Mouse (Mus musculus): ENCODE measurements around the gene Nr1d1. TPM values are rescaled to one million over a fixed set of nuclear protein-coding genes. Genes with fewer than 3 reads are reported as not detected.

The Nr1d1 gene
- 1.6 and 1.7 TPM in 2 replicates for polyA plus RNA-seq (2016; fragmentation: Nextera tagmentation; extraction: Ambion mirVana)

- H3K9me3 ChIP-seq: no peaks in the 10 kb centered on the region
- no peaks in the 10 kb centered on the region for H3K27me3 ChIP-seq
- H3K4me1 ChIP-seq: peaks cover 45% of the 10 kb centered on the region
- ATAC-seq (ENCODE audit: insufficient number of reproducible peaks, insufficient read depth, low FRiP score, low TSS enrichment): no peak
- peak within 1 kb of the TSS; percentile 56 for H3K4me2 ChIP-seq (replicated peaks)
- peak within 1 kb of the TSS; percentile 38; the same call in 1 of the 2 replicates for H3K9ac ChIP-seq
- peaks cover 5% of the 10 kb centered on the region; the same call in 1 of the 2 replicates for H3K36me3 ChIP-seq
- H3K4me3 ChIP-seq: peak within 1 kb of the TSS; percentile 31
- peak within 1 kb of the TSS; percentile 87 for H3K27ac ChIP-seq
- whole genome bisulfite sequencing: 1% methylated on average over 22 of the region's 22 CpGs
Observed at GRCm38 (mm10) chr11:98774582-98775347, at the start of gene Nr1d1. Nr1d1 (minus strand) TSS chr11:98775333.

- no peak for ATAC-seq (ENCODE audit: insufficient number of reproducible peaks, insufficient read depth, low FRiP score, low TSS enrichment)
- Histone ChIP-seq H3K4me3 (no peak overlapping the region), H3K27me3 (no peaks in the 10 kb centered on the region), H3K27ac (no peak overlapping the region), H3K9me3 (no peaks in the 10 kb centered on the region), H3K4me2 (replicated peaks) (no peak overlapping the region), H3K9ac (no peak overlapping the region), H3K4me1 (no peaks in the 10 kb centered on the region), H3K36me3 (peaks cover 95% of the 10 kb centered on the region)
- WGBS: 94% methylated on average over 5 of the region's 5 CpGs
Observed at GRCm38 (mm10) chr11:98820968-98821367, 45.8 kb upstream of the Nr1d1 start.

GRCm38 (mm10) chr11:98816706-98817239 is 41.6 kb upstream of the Nr1d1 start:
- H3K4me2 ChIP-seq (replicated peaks): no peak overlapping the region
- H3K9ac ChIP-seq: no peak overlapping the region
- no peaks in the 10 kb centered on the region for H3K9me3 ChIP-seq
- no peak for ATAC-seq (ENCODE audit: insufficient number of reproducible peaks, insufficient read depth, low FRiP score, low TSS enrichment)
- H3K36me3 ChIP-seq: peaks cover 90% of the 10 kb centered on the region
- 94% methylated on average over 1 of the region's 1 CpGs for WGBS
- H3K4me3 ChIP-seq: no peak overlapping the region
- H3K27me3 ChIP-seq: no peaks in the 10 kb centered on the region
- no peak overlapping the region for H3K27ac ChIP-seq
- no peaks in the 10 kb centered on the region for H3K4me1 ChIP-seq

GRCm38 (mm10) chr11:98810686-98811085 is 35.6 kb upstream of the Nr1d1 start:
- no peaks in the 10 kb centered on the region for H3K9me3 ChIP-seq
- no peaks in the 10 kb centered on the region for H3K27me3 ChIP-seq
- 0 out of 2 replicates have a peak overlapping the region, but pooled peaks have one; percentile 95 for H3K27ac ChIP-seq
- H3K4me3 ChIP-seq: peak overlapping the region; percentile 73
- 64% methylated on average over 7 of the region's 7 CpGs for WGBS
- ATAC-seq (ENCODE audit: insufficient number of reproducible peaks, insufficient read depth, low FRiP score, low TSS enrichment): no peak
- peak overlapping the region; percentile 82 for H3K9ac ChIP-seq
- H3K4me2 ChIP-seq (replicated peaks): peak overlapping the region; percentile 75
- peaks cover 13% of the 10 kb centered on the region for H3K4me1 ChIP-seq
- peaks cover 59% of the 10 kb centered on the region for H3K36me3 ChIP-seq

GRCm38 (mm10) chr11:98809457-98810290 is 34.5 kb upstream of the Nr1d1 start:
- peaks cover 13% of the 10 kb centered on the region for H3K4me1 ChIP-seq
- peak overlapping the region; percentile 73 for H3K4me3 ChIP-seq
- H3K36me3 ChIP-seq: peaks cover 60% of the 10 kb centered on the region
- no peaks in the 10 kb centered on the region for H3K27me3 ChIP-seq
- H3K4me2 ChIP-seq (replicated peaks): peak overlapping the region; percentile 75
- peak overlapping the region; percentile 82 for H3K9ac ChIP-seq
- H3K9me3 ChIP-seq: no peaks in the 10 kb centered on the region
- ATAC-seq (ENCODE audit: insufficient number of reproducible peaks, insufficient read depth, low FRiP score, low TSS enrichment): peak; percentile 98
- under 1% methylated on average over 84 of the region's 84 CpGs for whole genome bisulfite sequencing
- H3K27ac ChIP-seq: peak overlapping the region; percentile 95

GRCm38 (mm10) chr11:98808417-98808816 is 33.3 kb upstream of the Nr1d1 start:
- Histone ChIP-seq H3K9me3 (no peaks in the 10 kb centered on the region), H3K4me1 (peaks cover 13% of the 10 kb centered on the region), H3K4me2 (replicated peaks) (peak overlapping the region; percentile 75; the same call in 1 of the 2 replicates), H3K27me3 (no peaks in the 10 kb centered on the region), H3K4me3 (0 out of 2 replicates have a peak overlapping the region, but pooled peaks have one; percentile 73), H3K36me3 (peaks cover 60% of the 10 kb centered on the region), H3K27ac (peak overlapping the region; percentile 95; the same call in 1 of the 2 replicates), H3K9ac (no peak overlapping the region)
- 76% methylated on average over 2 of the region's 2 CpGs for WGBS
- no peak for ATAC-seq (ENCODE audit: insufficient number of reproducible peaks, insufficient read depth, low FRiP score, low TSS enrichment)

GRCm38 (mm10) chr11:98804605-98805004 is 29.5 kb upstream of the Nr1d1 start, which contains the start of gene Casc3:
Casc3 (plus strand) TSS chr11:98804905.
- peaks cover 76% of the 10 kb centered on the region for H3K36me3 ChIP-seq

GRCm38 (mm10) chr11:98797909-98798308 is 22.8 kb upstream of the Nr1d1 start:
- H3K4me1 ChIP-seq: peaks cover 27% of the 10 kb centered on the region
- H3K4me3 ChIP-seq: peak overlapping the region; percentile 100
- H3K9ac ChIP-seq: peak overlapping the region; percentile 99
- H3K4me2 ChIP-seq (replicated peaks): peak overlapping the region; percentile 94
- 47% methylated on average over 4 of the region's 4 CpGs for WGBS
- H3K36me3 ChIP-seq: peaks cover 46% of the 10 kb centered on the region
- no peaks in the 10 kb centered on the region for H3K27me3 ChIP-seq
- H3K27ac ChIP-seq: no peak overlapping the region
- no peak for ATAC-seq (ENCODE audit: insufficient number of reproducible peaks, insufficient read depth, low FRiP score, low TSS enrichment)
- H3K9me3 ChIP-seq: no peaks in the 10 kb centered on the region

More at GRCm38 (mm10) chr11:98804605-98805004, 29.5 kb upstream of the Nr1d1 start, which contains the start of gene Casc3:
- no peak within 1 kb of the TSS for H3K27ac ChIP-seq
- 87% methylated on average over 5 of the region's 5 CpGs for WGBS
- no peaks in the 10 kb centered on the region for H3K9me3 ChIP-seq
- H3K27me3 ChIP-seq: no peaks in the 10 kb centered on the region
- no peak within 1 kb of the TSS for H3K4me3 ChIP-seq
- H3K9ac ChIP-seq: no peak within 1 kb of the TSS
- ATAC-seq (ENCODE audit: insufficient number of reproducible peaks, insufficient read depth, low FRiP score, low TSS enrichment): no peak
- no peak within 1 kb of the TSS for H3K4me2 ChIP-seq (replicated peaks)
- H3K4me1 ChIP-seq: 0 out of 2 replicates have a peak, but pooled peaks cover 4% of the 10 kb centered on the region

GRCm38 (mm10) chr11:98797306-98797705 is 22.2 kb upstream of the Nr1d1 start:
- Histone ChIP-seq H3K4me2 (replicated peaks) (peak overlapping the region; percentile 94), H3K36me3 (peaks cover 40% of the 10 kb centered on the region), H3K4me1 (peaks cover 28% of the 10 kb centered on the region), H3K27me3 (no peaks in the 10 kb centered on the region), H3K9ac (peak overlapping the region; percentile 99), H3K27ac (0 out of 2 replicates have a peak overlapping the region, but pooled peaks have one; percentile 11), H3K4me3 (peak overlapping the region; percentile 100), H3K9me3 (no peaks in the 10 kb centered on the region)
- 4% methylated on average over 5 of the region's 5 CpGs for WGBS
- no peak for ATAC-seq (ENCODE audit: insufficient number of reproducible peaks, insufficient read depth, low FRiP score, low TSS enrichment)

GRCm38 (mm10) chr11:98796515-98797216 is 21.5 kb upstream of the Nr1d1 start:
- 5% methylated on average over 23 of the region's 23 CpGs for WGBS
- ATAC-seq (ENCODE audit: insufficient number of reproducible peaks, insufficient read depth, low FRiP score, low TSS enrichment): peak; percentile 32; the same call in 1 of the 2 replicates
- peaks cover 28% of the 10 kb centered on the region for H3K4me1 ChIP-seq

More at GRCm38 (mm10) chr11:98796515-98797216, 21.5 kb upstream of the Nr1d1 start:
- Histone ChIP-seq H3K27ac (peak overlapping the region; percentile 100), H3K9me3 (no peaks in the 10 kb centered on the region), H3K36me3 (peaks cover 34% of the 10 kb centered on the region), H3K4me2 (replicated peaks) (peak overlapping the region; percentile 94), H3K4me3 (peak overlapping the region; percentile 100), H3K9ac (peak overlapping the region; percentile 99), H3K27me3 (no peaks in the 10 kb centered on the region)

Measured in embryonic facial prominence, embryonic 12.5 days (tissue).